Mouse (Mus musculus) limb, embryonic 10.5 days (tissue): ENCODE measurements around the gene A930033H14Rik. TPM values are rescaled to one million over a fixed set of nuclear protein-coding genes. Genes with fewer than 3 reads are reported as not detected.

ENCODE experiments used
- DNase-seq: peaks from one replicate; pipeline ENCODE4 v3.0.0-alpha.2; 2017; ENCODE audit warnings: low spot score
- H3K27ac ChIP-seq: fragments of 300-500 bp; sonication (generic); 2 replicates; pipeline ENCODE4 v1.5.1; 2016; ENCODE audit warnings: mild to moderate bottlenecking
- H3K27me3 ChIP-seq: fragments of 300-500 bp; sonication (generic); 2 replicates; pipeline ENCODE4 v1.6.1; 2016; ENCODE audit warnings: low read depth, mild to moderate bottlenecking; ENCODE audit not compliant: poor library complexity, severe bottlenecking
- H3K36me3 ChIP-seq: fragments of 300-500 bp; sonication (generic); 2 replicates; pipeline ENCODE4 v1.6.1; 2016; ENCODE audit warnings: mild to moderate bottlenecking, moderate library complexity
- H3K4me1 ChIP-seq: fragments of 300-500 bp; sonication (generic); 2 replicates; pipeline ENCODE4 v1.6.1; 2016
- H3K4me3 ChIP-seq: fragments of 300-500 bp; sonication (generic); 2 replicates; pipeline ENCODE4 v1.5.1; 2016; ENCODE audit warnings: mild to moderate bottlenecking, moderate library complexity
- H3K9me3 ChIP-seq: fragments of 300-500 bp; sonication (generic); replicated peaks from 2 replicates; pipeline ENCODE4 v1.6.1; 2016; ENCODE audit warnings: mild to moderate bottlenecking
- WGBS: fragments of 180-500 bp; shearing (Covaris S2); methylation state at CpG from one replicate; pipeline ENCODE4 v1.1.7; 2016; 5-methylcytosine and 5-hydroxymethylcytosine counted together
- polyA plus RNA-seq: library from polyadenylated mRNA; unstranded; fragments of >200 nt; fragmentation: Nextera tagmentation; extraction: Ambion mirVana; gene quantifications from 2 replicates; pipeline ENCODE4 v1.2.1, GENCODE M21; 2016

The A930033H14Rik gene
- polyA plus RNA-seq, 1 experiment from 2014 or later, result 1.6 TPM

- Histone ChIP-seq H3K36me3 (peaks cover 35% of the 10 kb centered on the region), H3K4me1 (no peaks in the 10 kb centered on the region)
Measured at GRCm38 (mm10) chr10:69221955-69222354, 9.1 kb upstream of the A930033H14Rik start.

DNA sequence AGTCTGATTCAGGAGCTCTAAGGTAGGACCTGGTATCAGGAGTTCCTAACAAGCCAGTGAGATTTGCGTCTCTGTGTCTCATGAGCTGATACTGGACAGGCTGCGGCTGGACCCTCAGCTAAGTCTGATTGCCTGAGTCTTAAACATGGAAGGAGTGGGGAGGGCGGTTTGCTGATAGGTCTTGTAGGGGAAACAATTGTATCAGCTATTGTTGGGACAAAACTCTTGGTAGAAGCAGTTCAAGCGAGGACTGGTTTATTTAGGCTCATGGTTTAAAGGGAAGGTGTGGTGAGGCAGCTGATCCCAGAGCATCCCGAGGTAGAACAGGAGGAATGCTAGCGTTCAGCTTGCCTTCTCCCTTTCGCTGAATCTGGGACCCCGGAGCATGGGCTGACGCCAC is 8.2 kb upstream of the A930033H14Rik start:
- Histone ChIP-seq H3K9me3 (no peaks in the 10 kb centered on the region), H3K27me3 (no peaks in the 10 kb centered on the region), H3K4me3 (no peak overlapping the region), H3K36me3 (peaks cover 43% of the 10 kb centered on the region), H3K27ac (no peak overlapping the region), H3K4me1 (no peaks in the 10 kb centered on the region)
- no peak for DNase-seq
- 96% methylated on average over 9 of the region's 9 CpGs for WGBS

More at GRCm38 (mm10) chr10:69221955-69222354, 9.1 kb upstream of the A930033H14Rik start:
- 90% methylated on average over 3 of the region's 3 CpGs for WGBS
- no peak overlapping the region for H3K27ac ChIP-seq
- no peaks in the 10 kb centered on the region for H3K9me3 ChIP-seq
- DNase-seq, result no peak
- no peaks in the 10 kb centered on the region for H3K27me3 ChIP-seq
- no peak overlapping the region for H3K4me3 ChIP-seq

DNA sequence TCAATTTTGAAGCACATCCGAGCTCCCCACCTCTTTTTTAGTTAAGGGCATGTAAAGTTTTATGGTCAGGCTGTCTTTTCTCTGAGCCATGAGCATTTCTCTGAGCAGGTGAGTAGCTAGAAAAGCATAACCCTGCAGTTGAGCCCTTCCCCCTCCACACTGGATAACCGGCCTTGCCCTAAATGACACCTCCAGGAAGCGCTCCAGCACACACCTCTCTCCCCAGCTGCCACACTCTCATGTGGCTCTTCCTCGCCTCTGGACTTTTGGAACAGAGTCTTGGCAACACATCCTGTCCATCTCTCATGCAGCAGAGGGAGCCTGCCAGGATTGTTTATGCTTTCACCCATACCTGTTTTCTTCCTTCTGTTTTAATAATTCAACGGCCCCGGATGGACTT is 7.4 kb upstream of the A930033H14Rik start:
- H3K27me3 ChIP-seq, result no peaks in the 10 kb centered on the region
- no peak for DNase-seq
- no peaks in the 10 kb centered on the region for H3K4me1 ChIP-seq
- H3K36me3 ChIP-seq, result peaks cover 45% of the 10 kb centered on the region
- no peaks in the 10 kb centered on the region for H3K9me3 ChIP-seq
- 77% methylated on average over 6 of the region's 6 CpGs for WGBS
- no peak overlapping the region for H3K27ac ChIP-seq
- no peak overlapping the region for H3K4me3 ChIP-seq

- Histone ChIP-seq H3K9me3 (no peaks in the 10 kb centered on the region), H3K4me1 (peaks cover under 1% of the 10 kb centered on the region), H3K36me3 (peaks cover 40% of the 10 kb centered on the region), H3K4me3 (no peak overlapping the region), H3K27ac (no peak overlapping the region), H3K27me3 (no peaks in the 10 kb centered on the region)
- WGBS, result 87% methylated on average over 2 of the region's 2 CpGs
- no peak for DNase-seq
Measured at GRCm38 (mm10) chr10:69219289-69219626, 6.4 kb upstream of the A930033H14Rik start.

DNA sequence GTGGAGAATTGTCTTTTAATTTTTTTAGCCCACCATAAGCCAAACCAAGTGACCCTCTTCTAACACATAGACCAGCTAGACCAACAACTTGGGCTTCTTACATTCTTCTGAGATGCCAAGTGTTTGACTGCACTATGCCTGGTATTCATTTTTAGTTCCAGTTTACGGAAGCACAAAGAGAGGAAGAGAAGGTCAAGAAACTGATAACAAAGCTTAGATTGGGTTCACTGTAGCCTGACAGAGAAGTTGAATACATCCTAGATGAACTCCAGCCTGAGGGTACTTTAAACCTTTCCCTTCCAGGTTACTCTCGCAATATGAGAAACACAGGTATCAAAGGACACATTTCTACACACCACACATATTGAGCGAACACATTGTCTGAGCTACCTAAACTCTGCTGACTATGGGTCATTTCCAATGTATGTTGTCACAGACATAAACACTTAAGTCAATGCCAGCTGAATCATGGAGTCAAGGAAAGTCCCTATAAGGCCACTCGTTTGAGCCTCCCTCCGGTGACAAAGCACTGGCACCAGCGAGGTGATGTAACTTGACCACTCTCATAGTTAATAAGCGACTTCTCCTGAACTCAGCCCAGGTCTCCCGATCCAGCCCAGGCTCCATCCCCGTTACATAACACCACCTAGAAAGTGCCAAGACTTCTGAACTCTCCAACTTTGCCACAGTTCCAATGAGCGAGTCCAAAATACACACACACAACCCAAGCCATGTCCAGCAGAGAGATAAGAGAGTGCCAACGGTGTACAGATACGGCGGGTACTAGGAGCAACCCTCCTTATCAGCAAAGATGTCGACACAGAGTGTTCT is 5.8 kb upstream of the A930033H14Rik start:
- no peak for DNase-seq
- WGBS, result 90% methylated on average over 14 of the region's 14 CpGs
- H3K27me3 ChIP-seq, result no peaks in the 10 kb centered on the region
- H3K9me3 ChIP-seq, result no peaks in the 10 kb centered on the region
- H3K27ac ChIP-seq, result no peak overlapping the region
- peaks cover 7% of the 10 kb centered on the region for H3K4me1 ChIP-seq
- peaks cover 40% of the 10 kb centered on the region for H3K36me3 ChIP-seq
- no peak overlapping the region for H3K4me3 ChIP-seq

DNA sequence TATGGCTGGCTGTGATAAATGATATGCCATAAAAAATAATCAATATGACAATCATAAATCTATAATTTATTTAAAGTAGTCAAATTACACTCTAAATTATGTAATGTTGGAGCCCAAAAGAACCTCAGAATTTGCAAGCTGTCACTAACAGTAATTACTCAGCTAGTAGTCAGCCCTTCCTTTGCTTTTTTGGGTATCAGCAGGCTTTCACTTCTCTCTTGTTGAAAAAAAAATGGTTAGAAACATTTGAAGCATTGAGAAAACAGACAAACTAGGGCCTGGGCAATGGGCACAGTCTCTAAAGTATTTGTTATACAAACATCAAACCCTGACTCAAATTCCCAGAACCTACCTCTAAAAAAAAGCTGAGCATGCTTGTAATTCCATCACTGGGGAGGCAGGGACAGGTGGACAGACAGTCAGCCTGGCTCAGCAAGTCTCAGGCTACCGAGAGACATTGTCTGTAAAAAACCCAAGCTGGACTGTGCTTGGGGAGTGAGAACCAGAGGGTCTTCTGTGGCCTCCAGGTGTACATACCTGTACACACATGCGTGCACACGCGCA is 4.3 kb upstream of the A930033H14Rik start:
- no peaks in the 10 kb centered on the region for H3K27me3 ChIP-seq
- no peak for DNase-seq
- H3K4me3 ChIP-seq, result no peak overlapping the region
- 93% methylated on average over 4 of the region's 4 CpGs for WGBS
- H3K9me3 ChIP-seq, result no peaks in the 10 kb centered on the region
- peaks cover 16% of the 10 kb centered on the region for H3K4me1 ChIP-seq
- H3K36me3 ChIP-seq, result peaks cover 40% of the 10 kb centered on the region
- no peak overlapping the region for H3K27ac ChIP-seq

DNA sequence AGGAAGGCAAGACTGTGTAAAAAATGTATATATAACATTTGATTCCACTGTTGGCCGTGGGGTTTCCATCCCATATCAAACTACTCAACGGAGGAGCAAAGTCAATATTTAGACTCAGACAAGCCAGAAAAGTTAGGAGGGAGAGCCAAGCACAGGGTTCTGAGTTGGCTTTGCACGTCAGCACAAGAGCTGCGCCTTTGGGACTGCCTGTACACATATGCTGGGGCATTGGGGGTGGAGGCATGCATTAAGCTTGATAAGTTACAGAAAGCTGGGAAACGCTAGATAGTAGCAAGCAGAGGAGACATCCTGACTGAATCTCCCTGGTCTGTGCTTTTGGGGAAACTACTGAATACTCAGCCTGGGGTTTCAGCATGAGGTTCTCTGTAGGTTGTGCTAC is 1.1 kb upstream of the A930033H14Rik start:
- Histone ChIP-seq H3K4me1 (peaks cover 26% of the 10 kb centered on the region), H3K27me3 (no peaks in the 10 kb centered on the region), H3K9me3 (no peaks in the 10 kb centered on the region), H3K36me3 (peaks cover 45% of the 10 kb centered on the region), H3K4me3 (peak overlapping the region; percentile 85), H3K27ac (peak overlapping the region; percentile 99)
- 46% methylated on average over 5 of the region's 5 CpGs for WGBS
- no peak for DNase-seq

DNA sequence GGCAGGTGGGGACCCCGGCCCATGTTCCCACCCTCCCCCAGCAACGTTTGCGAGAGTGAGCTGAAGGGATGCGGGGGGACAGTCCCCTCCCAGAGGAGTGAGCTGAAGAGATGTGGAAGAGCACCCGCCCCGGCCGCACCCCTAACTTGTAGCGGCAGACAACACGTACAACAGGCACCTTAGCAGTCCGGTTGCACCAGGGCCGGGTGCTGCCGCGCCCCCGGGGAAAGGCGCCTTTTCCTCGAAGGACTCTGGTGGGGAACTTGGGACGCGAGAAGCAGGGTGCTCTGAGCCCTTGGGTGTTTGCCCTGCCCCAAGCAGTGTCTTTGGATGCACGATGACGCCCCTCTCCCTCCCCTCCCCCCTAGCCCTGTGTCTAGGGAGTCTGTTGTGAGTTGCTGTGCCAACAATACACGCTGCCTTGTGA is 566 bp upstream of the A930033H14Rik start:
- no peaks in the 10 kb centered on the region for H3K27me3 ChIP-seq
- peak overlapping the region; percentile 85 for H3K4me3 ChIP-seq
- H3K9me3 ChIP-seq, result no peaks in the 10 kb centered on the region
- H3K27ac ChIP-seq, result peak overlapping the region; percentile 99
- under 1% methylated on average over 21 of the region's 21 CpGs for WGBS
- H3K36me3 ChIP-seq, result peaks cover 40% of the 10 kb centered on the region
- no peak for DNase-seq
- H3K4me1 ChIP-seq, result peaks cover 26% of the 10 kb centered on the region

- peaks cover 26% of the 10 kb centered on the region for H3K4me1 ChIP-seq
- H3K27ac ChIP-seq, result peak overlapping the region; percentile 99
- WGBS, result 8% methylated on average over 14 of the region's 14 CpGs
- no peaks in the 10 kb centered on the region for H3K9me3 ChIP-seq
- H3K27me3 ChIP-seq, result no peaks in the 10 kb centered on the region
- peaks cover 27% of the 10 kb centered on the region for H3K36me3 ChIP-seq
- H3K4me3 ChIP-seq, result peak overlapping the region; percentile 85
- DNase-seq, result no peak
Measured at GRCm38 (mm10) chr10:69211976-69212375, 922 bp downstream of the A930033H14Rik start.

- Histone ChIP-seq H3K9me3 (no peaks in the 10 kb centered on the region), H3K36me3 (peaks cover 22% of the 10 kb centered on the region), H3K4me3 (peak overlapping the region; percentile 85), H3K27ac (peak overlapping the region; percentile 99), H3K27me3 (no peaks in the 10 kb centered on the region), H3K4me1 (peaks cover 26% of the 10 kb centered on the region)
- DNase-seq, result no peak
- 61% methylated on average over 8 of the region's 8 CpGs for WGBS
Measured at GRCm38 (mm10) chr10:69211560-69211959, 1.3 kb downstream of the A930033H14Rik start.

GRCm38 (mm10) chr10:69210659-69211058 is 2.2 kb downstream of the A930033H14Rik start:
- no peak overlapping the region for H3K27ac ChIP-seq
- no peak for DNase-seq
- H3K4me3 ChIP-seq, result no peak overlapping the region
- no peaks in the 10 kb centered on the region for H3K27me3 ChIP-seq
- H3K36me3 ChIP-seq, result peaks cover 13% of the 10 kb centered on the region
- WGBS, result 77% methylated on average over 5 of the region's 5 CpGs
- H3K9me3 ChIP-seq, result no peaks in the 10 kb centered on the region
- H3K4me1 ChIP-seq, result peaks cover 26% of the 10 kb centered on the region

DNA sequence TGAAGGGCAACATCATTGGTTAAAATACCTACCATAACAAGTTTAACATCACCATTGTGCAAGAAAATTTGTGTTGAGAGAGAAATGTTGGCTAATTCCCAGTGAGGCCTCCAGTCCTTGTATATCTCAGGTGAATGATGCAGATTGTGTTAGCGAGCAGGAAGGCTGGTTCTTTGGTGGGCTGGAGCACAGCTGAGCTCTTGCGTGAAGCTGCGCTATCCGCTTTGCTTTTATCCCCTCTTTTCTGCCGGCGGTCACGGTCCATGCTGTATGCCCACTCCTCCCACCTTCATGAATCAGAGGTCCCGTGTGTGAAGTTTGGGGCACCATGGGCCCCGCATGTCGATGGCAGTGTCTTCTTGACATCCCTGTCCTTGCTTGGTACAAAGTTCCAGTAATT is 2.9 kb downstream of the A930033H14Rik start:
- Histone ChIP-seq H3K27me3 (no peaks in the 10 kb centered on the region), H3K36me3 (peaks cover 11% of the 10 kb centered on the region), H3K4me1 (peaks cover 26% of the 10 kb centered on the region), H3K9me3 (no peaks in the 10 kb centered on the region), H3K27ac (no peak overlapping the region), H3K4me3 (no peak overlapping the region)
- no peak for DNase-seq
- 96% methylated on average over 10 of the region's 10 CpGs for WGBS

DNA sequence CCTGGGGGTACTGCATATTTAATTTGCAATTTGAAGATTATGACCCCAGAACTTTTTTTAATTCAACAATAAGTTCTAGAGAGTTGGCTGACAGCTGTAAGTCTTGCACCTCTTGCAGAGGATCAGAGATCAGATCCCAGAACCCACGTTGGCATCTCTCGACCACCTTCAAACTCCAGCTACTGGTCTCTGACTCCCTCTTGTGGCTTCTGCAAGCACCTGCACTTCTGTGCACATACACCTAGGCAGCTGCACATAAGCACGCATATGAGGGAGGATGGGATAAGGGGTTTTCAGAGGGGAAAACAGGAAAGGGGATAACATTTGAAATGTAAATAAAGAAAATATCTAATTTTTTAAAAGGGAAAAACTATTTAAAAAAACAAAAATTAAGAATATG is 4.2 kb downstream of the A930033H14Rik start:
- no peaks in the 10 kb centered on the region for H3K27me3 ChIP-seq
- peaks cover 20% of the 10 kb centered on the region for H3K4me1 ChIP-seq
- no peaks in the 10 kb centered on the region for H3K9me3 ChIP-seq
- no peak for DNase-seq
- H3K4me3 ChIP-seq, result no peak overlapping the region
- H3K36me3 ChIP-seq, result peaks cover 11% of the 10 kb centered on the region
- WGBS, result 96% methylated on average over 3 of the region's 3 CpGs
- no peak overlapping the region for H3K27ac ChIP-seq
